Mouse (Mus musculus): Measurements from ENCODE around the gene Snx33. TPM values are rescaled to one million over a fixed set of nuclear protein-coding genes. Genes with fewer than 3 reads are reported as not detected.

Gene Snx33
- 1.6 and 1.8 TPM in 2 replicates for polyA plus RNA-seq (2015; fragmentation: Nextera tagmentation; extraction: Ambion mirVana)

DNA sequence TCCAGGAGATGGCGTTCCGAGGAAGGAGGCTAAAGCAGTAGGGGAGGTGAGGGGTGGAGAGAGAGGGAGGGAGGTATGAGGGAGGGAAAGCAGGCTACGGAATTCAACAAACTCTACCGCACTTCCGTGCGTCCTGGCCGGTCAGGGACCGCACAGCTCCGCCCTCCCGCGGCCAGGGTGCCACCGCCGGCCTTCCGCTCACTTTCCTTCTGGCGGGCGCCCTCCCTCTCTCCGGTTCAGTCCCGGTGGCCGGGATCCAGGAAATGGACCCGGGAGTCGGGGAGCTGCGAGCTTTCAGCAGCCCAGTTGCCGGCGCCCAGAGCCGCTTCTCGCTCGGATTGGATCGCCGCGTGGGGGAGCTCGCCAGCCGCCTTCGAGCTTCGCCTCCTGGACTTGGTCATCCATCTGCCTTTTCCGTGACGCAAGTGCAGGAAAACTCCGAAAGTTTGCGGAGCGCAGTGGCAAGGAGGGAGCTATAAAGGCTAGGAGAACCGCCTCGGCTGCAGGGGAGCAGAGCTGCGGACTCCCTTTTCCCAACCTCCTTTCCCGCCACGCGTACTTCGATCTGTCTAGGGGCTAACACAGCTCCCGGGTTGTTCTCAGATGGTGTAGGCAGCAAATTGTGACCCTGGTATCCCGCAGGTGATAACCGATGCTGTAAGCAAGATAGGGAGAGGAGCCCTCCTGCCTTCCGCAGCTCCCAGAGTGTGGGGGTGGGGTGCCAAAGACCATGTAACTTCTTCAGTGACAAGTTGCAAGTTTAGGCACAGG lies at the start of gene Snx33:
Gene Snx33 (minus strand): TSS at position 331 of the 771 bp plus-strand sequence.
- Histone ChIP-seq H3K4me1 (ENCODE audit: insufficient read depth) (peaks cover 27% of the 10 kb centered on the region), H3K27me3 (ENCODE audit: insufficient read depth, low read length) (no peaks in the 10 kb centered on the region), H3K9me3 (ENCODE audit: low read length) (no peaks in the 10 kb centered on the region), H3K4me3 (ENCODE audit: low read depth, low read length) (peak within 1 kb of the TSS; percentile 64), H3K27ac (ENCODE audit: low read depth) (peak within 1 kb of the TSS; percentile 89), H3K9ac (replicated peaks) (peak within 1 kb of the TSS; percentile 80), H3K4me2 (ENCODE audit: low read depth, low read length) (peak within 1 kb of the TSS; percentile 83), H3K36me3 (replicated peaks; ENCODE audit: insufficient read depth, low read length) (no peaks in the 10 kb centered on the region)
- WGBS (ENCODE audit: insufficient replicate concordance): under 1% methylated on average over 39 of the region's 50 CpGs
- TF ChIP-seq EP300 (IDR thresholded peaks at IDR 0.05; ENCODE audit: low read depth) (no peak), CTCF (IDR thresholded peaks at IDR 0.05; ENCODE audit: low read depth) (peak; percentile 78)
- DNase-seq (peak; percentile 90), ATAC-seq (peak; percentile 76)

DNA sequence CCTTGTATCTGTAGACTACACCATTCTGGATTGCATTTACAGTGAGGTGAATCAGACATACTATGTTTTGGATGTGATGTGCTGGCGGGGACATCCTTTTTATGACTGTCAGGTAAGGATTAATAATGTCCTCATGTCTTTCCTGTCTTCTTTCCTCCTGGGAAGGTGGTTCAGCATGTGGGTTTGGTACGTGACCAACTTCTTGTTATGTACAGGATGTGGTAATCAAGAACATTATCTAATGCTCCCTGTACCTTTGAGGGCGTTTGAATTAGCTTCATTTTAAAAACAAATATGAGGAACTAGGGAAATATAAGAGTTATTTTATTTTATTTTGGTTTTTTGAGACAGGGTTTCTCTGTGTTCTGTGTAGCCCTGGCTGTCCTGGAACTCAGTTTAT lies 47.0 kb upstream of the Snx33 start:
- no peaks in the 10 kb centered on the region for H3K4me1 ChIP-seq (ENCODE audit: insufficient read depth)
- no peak overlapping the region for H3K4me3 ChIP-seq (ENCODE audit: low read depth, low read length)
- ATAC-seq: no peak
- WGBS (ENCODE audit: insufficient replicate concordance): 35% methylated on average over 3 of the region's 3 CpGs
- no peak overlapping the region for H3K27ac ChIP-seq (ENCODE audit: low read depth)
- H3K36me3 ChIP-seq (replicated peaks; ENCODE audit: insufficient read depth, low read length): 0 out of 2 replicates have a peak, but pooled peaks cover 5% of the 10 kb centered on the region
- no peaks in the 10 kb centered on the region for H3K27me3 ChIP-seq (ENCODE audit: insufficient read depth, low read length)
- DNase-seq: no peak
- H3K9ac ChIP-seq (replicated peaks): no peak overlapping the region
- no peaks in the 10 kb centered on the region for H3K9me3 ChIP-seq (ENCODE audit: low read length)
- no peak for TF ChIP-seq CTCF (IDR thresholded peaks at IDR 0.05; ENCODE audit: low read depth)
- H3K4me2 ChIP-seq (ENCODE audit: low read depth, low read length): no peak overlapping the region

DNA sequence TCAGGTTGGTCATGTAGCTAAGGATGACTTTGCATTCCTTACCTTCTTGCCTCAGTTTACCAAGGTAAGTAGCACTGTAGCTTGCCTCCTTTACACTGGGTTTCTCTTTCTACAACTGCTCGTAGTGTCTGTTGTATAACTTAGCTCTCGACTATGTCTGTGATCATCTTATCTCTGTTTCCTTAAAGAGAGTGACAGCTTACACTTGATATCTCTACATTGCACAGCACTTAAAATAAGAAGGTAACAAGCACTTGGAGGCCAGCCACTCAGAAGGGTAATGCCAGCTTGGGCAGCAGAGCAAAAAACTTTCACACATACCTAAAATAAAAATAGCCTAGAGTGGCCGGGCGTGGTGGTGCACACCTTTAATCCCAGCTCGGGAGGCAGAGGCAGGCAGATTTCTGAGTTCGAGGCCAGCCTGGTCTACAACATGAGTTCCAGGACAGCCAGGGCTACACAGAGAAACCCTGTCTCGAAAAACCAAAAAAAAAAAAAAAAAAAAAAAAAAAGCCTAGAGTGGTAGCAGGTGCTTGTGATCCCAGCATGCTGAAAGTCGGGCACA lies 45.9 kb upstream of the Snx33 start:
- 0 out of 2 replicates have a peak, but pooled peaks cover 5% of the 10 kb centered on the region for H3K36me3 ChIP-seq (replicated peaks; ENCODE audit: insufficient read depth, low read length)
- no peak for ATAC-seq
- no peak overlapping the region for H3K9ac ChIP-seq (replicated peaks)
- no peak overlapping the region for H3K4me3 ChIP-seq (ENCODE audit: low read depth, low read length)
- H3K4me1 ChIP-seq (ENCODE audit: insufficient read depth): no peaks in the 10 kb centered on the region
- no peak overlapping the region for H3K4me2 ChIP-seq (ENCODE audit: low read depth, low read length)
- no peak for DNase-seq
- H3K27me3 ChIP-seq (ENCODE audit: insufficient read depth, low read length): no peaks in the 10 kb centered on the region
- no peak for TF ChIP-seq EP300 (IDR thresholded peaks at IDR 0.05; ENCODE audit: low read depth)
- no peak for TF ChIP-seq CTCF (IDR thresholded peaks at IDR 0.05; ENCODE audit: low read depth)
- no peak overlapping the region for H3K27ac ChIP-seq (ENCODE audit: low read depth)
- WGBS (ENCODE audit: insufficient replicate concordance): 70% methylated on average over 7 of the region's 8 CpGs
- H3K9me3 ChIP-seq (ENCODE audit: low read length): no peaks in the 10 kb centered on the region

DNA sequence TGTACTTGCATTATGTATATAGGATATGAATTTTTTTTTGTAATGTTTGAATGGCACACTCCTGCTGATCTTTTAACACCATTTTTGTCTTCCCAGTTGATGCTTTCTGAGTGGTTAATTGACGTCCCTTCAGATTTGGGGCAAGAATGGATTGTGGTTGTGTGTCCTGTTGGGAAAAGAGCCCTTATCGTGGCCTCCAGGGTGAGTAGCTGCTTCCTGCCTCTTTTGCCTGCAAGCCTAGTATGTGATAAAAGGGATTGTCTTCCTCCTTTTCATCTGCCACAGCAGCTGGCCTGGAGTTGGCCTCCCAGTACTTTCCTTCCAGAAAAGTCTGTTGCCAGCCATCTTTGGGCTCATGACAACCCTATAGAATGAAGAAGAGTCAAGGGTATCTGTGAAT lies 42.0 kb upstream of the Snx33 start:
- H3K9ac ChIP-seq (replicated peaks): no peak overlapping the region
- peaks cover 2% of the 10 kb centered on the region; the same call in 1 of the 2 replicates for H3K36me3 ChIP-seq (replicated peaks; ENCODE audit: insufficient read depth, low read length)
- ATAC-seq: no peak
- TF ChIP-seq EP300 (IDR thresholded peaks at IDR 0.05; ENCODE audit: low read depth) (no peak), CTCF (IDR thresholded peaks at IDR 0.05; ENCODE audit: low read depth) (no peak)
- H3K4me1 ChIP-seq (ENCODE audit: insufficient read depth): no peaks in the 10 kb centered on the region
- no peak overlapping the region for H3K4me3 ChIP-seq (ENCODE audit: low read depth, low read length)
- WGBS (ENCODE audit: insufficient replicate concordance): 47% methylated on average over 2 of the region's 2 CpGs
- no peak for DNase-seq
- no peaks in the 10 kb centered on the region for H3K9me3 ChIP-seq (ENCODE audit: low read length)
- no peaks in the 10 kb centered on the region for H3K27me3 ChIP-seq (ENCODE audit: insufficient read depth, low read length)
- H3K4me2 ChIP-seq (ENCODE audit: low read depth, low read length): no peak overlapping the region
- no peak overlapping the region for H3K27ac ChIP-seq (ENCODE audit: low read depth)

DNA sequence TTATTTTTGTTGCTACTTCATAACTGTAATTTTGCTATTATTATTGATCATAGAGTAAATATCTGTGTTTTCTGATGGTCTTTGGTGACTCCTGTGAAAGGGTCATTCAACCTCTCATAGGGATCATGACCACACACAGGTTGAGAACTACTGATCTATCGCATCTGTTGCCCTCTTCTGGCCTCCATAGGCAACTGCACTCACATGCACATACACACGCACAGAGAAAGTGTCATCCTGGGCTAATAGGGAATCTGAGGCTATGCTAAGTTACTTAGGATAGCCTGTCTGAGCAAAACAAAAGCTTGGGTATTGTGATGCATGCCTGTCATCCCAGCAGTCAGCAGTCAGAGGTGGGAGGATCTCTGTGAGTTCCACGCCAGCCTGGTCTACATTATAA lies 33.4 kb upstream of the Snx33 start:
- ATAC-seq (no peak), DNase-seq (no peak)
- WGBS (ENCODE audit: insufficient replicate concordance): 92% methylated on average over 3 of the region's 3 CpGs
- H3K36me3 ChIP-seq (replicated peaks; ENCODE audit: insufficient read depth, low read length): peaks cover 13% of the 10 kb centered on the region
- H3K27ac ChIP-seq (ENCODE audit: low read depth): no peak overlapping the region
- no peak overlapping the region for H3K4me3 ChIP-seq (ENCODE audit: low read depth, low read length)
- H3K4me2 ChIP-seq (ENCODE audit: low read depth, low read length): no peak overlapping the region
- no peaks in the 10 kb centered on the region for H3K4me1 ChIP-seq (ENCODE audit: insufficient read depth)
- no peaks in the 10 kb centered on the region for H3K9me3 ChIP-seq (ENCODE audit: low read length)
- H3K9ac ChIP-seq (replicated peaks): no peak overlapping the region
- TF ChIP-seq EP300 (IDR thresholded peaks at IDR 0.05; ENCODE audit: low read depth) (no peak), CTCF (IDR thresholded peaks at IDR 0.05; ENCODE audit: low read depth) (peak; percentile 29)
- no peaks in the 10 kb centered on the region for H3K27me3 ChIP-seq (ENCODE audit: insufficient read depth, low read length)

DNA sequence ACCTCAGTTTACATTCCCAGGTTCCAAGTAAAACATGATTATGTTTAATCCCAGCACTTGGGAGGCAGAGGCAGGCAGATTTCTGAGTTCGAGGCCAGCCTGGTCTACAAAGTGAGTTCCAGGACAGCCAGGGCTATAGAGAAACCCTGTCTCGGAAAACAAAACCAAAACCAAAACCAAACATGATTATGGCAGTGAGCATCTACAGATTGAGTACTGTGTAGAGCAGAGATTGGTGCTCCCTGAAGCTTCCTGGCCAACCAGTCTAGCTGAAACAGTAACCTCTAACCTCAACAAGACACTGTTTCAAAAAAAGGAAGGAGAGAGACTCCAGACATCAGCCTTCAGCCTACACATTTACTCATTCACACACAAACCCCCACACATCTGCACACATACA lies 30.5 kb upstream of the Snx33 start:
- WGBS (ENCODE audit: insufficient replicate concordance): 85% methylated on average over 2 of the region's 2 CpGs
- H3K4me3 ChIP-seq (ENCODE audit: low read depth, low read length): no peak overlapping the region

More for the DNA sequence above, 30.5 kb upstream of the Snx33 start:
- no peaks in the 10 kb centered on the region for H3K27me3 ChIP-seq (ENCODE audit: insufficient read depth, low read length)
- H3K4me2 ChIP-seq (ENCODE audit: low read depth, low read length): no peak overlapping the region
- no peaks in the 10 kb centered on the region for H3K9me3 ChIP-seq (ENCODE audit: low read length)
- H3K4me1 ChIP-seq (ENCODE audit: insufficient read depth): no peaks in the 10 kb centered on the region
- no peak overlapping the region for H3K9ac ChIP-seq (replicated peaks)
- H3K36me3 ChIP-seq (replicated peaks; ENCODE audit: insufficient read depth, low read length): peaks cover 6% of the 10 kb centered on the region; the same call in 1 of the 2 replicates
- no peak overlapping the region for H3K27ac ChIP-seq (ENCODE audit: low read depth)
- DNase-seq (no peak), ATAC-seq (no peak)
- TF ChIP-seq CTCF (IDR thresholded peaks at IDR 0.05; ENCODE audit: low read depth): no peak
- TF ChIP-seq EP300 (IDR thresholded peaks at IDR 0.05; ENCODE audit: low read depth): no peak
